Mouse (Mus musculus): ENCODE results near the gene Gm5148. TPM values are rescaled to one million over a fixed set of nuclear protein-coding genes. Genes with fewer than 3 reads are reported as not detected.
A peak's percentile ranks its signal among the peaks of the same experiment; 100 is the strongest.

Gm5148 gene
- polyA plus RNA-seq (2014; fragmentation: Nextera tagmentation; extraction: Ambion mirVana), result 5.6 and 6.0 TPM in 2 replicates

DNA sequence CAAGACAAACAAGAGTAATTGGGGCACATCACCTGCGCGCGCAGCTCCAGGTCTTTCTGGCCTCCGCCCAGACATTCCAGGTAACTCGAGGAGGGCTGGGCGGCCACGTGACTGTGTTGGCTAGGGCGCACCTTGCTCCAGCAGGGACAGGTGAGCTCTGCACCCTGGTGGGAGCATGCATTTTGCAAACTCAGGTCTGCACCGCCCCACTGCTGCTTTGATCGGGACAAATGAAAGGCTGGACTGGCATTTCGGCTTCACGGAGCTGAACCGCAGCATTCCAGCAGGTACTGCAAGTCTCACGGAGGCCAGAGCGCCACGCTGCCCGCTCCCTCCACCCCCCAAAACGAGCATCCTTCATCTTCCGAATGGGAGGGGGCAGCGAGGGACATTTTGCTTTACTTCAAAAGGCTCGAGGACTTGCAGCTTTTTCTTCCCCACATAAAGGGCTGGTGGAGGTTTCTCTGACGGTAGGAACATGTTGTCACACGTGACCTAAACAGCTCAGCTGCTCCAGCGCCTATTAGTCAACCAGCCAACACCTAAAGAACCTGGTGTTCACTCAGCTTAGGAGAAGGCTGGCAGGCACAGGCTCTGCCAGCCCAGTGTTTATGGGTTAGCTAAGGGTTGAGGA, at the start of gene Gm5148:
Gm5148 (minus strand) TSS at position 320 of the 634 bp plus-strand sequence.
- Histone ChIP-seq H3K9me3 (ENCODE audit: control insufficient read depth, low read length) (no peaks in the 10 kb centered on the region), H3K4me2 (ENCODE audit: low read depth, severe bottlenecking) (peak within 1 kb of the TSS; percentile 67), H3K27ac (replicated peaks; ENCODE audit: low read depth, low read length) (peak within 1 kb of the TSS; percentile 81), H3K4me3 (ENCODE audit: low read depth, low read length) (peak within 1 kb of the TSS; percentile 36), H3K27me3 (ENCODE audit: control insufficient read depth, insufficient read depth, low read length) (no peaks in the 10 kb centered on the region), H3K9ac (ENCODE audit: low read length) (peak within 1 kb of the TSS; percentile 66), H3K4me1 (ENCODE audit: control insufficient read depth, insufficient read depth, low read length) (peaks cover 14% of the 10 kb centered on the region), H3K36me3 (ENCODE audit: control insufficient read depth, insufficient read depth, low read length) (no peaks in the 10 kb centered on the region)
- peak; percentile 77 for DNase-seq (ENCODE audit: low spot score)
- ATAC-seq (ENCODE audit: insufficient number of reproducible peaks, low FRiP score, low TSS enrichment, low read depth), result peak; percentile 67; the same call in 1 of the 2 replicates
- WGBS, result under 1% methylated on average over 24 of the region's 24 CpGs

DNA sequence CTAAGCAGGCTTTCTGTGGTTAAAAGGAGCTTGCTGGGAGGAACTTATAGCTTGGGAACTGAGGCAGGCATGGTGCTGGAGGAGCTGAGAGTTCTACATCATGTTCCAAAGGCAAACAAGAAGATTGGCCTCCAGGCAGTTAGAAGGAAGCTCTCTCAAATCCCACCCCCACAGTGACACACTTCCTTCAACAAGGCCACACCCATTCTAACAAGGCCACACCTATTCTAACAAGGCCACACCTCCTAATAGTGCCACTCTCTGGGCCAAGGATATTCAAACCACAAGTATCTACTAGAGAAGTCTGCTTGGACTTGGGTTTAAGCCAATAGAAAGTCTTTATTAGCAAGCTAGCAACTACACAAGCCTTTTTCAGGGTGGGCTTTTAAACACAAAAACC, 46.7 kb upstream of the Gm5148 start:
- Histone ChIP-seq H3K9ac (ENCODE audit: low read length) (no peak overlapping the region), H3K9me3 (ENCODE audit: control insufficient read depth, low read length) (no peaks in the 10 kb centered on the region), H3K4me1 (ENCODE audit: control insufficient read depth, insufficient read depth, low read length) (peaks cover 7% of the 10 kb centered on the region; the same call in 1 of the 2 replicates), H3K27ac (replicated peaks; ENCODE audit: low read depth, low read length) (no peak overlapping the region), H3K27me3 (ENCODE audit: control insufficient read depth, insufficient read depth, low read length) (no peaks in the 10 kb centered on the region), H3K36me3 (ENCODE audit: control insufficient read depth, insufficient read depth, low read length) (no peaks in the 10 kb centered on the region), H3K4me3 (ENCODE audit: low read depth, low read length) (no peak overlapping the region), H3K4me2 (ENCODE audit: low read depth, severe bottlenecking) (no peak overlapping the region)
- ATAC-seq (ENCODE audit: insufficient number of reproducible peaks, low FRiP score, low TSS enrichment, low read depth) (no peak), DNase-seq (ENCODE audit: low spot score) (no peak)

DNA sequence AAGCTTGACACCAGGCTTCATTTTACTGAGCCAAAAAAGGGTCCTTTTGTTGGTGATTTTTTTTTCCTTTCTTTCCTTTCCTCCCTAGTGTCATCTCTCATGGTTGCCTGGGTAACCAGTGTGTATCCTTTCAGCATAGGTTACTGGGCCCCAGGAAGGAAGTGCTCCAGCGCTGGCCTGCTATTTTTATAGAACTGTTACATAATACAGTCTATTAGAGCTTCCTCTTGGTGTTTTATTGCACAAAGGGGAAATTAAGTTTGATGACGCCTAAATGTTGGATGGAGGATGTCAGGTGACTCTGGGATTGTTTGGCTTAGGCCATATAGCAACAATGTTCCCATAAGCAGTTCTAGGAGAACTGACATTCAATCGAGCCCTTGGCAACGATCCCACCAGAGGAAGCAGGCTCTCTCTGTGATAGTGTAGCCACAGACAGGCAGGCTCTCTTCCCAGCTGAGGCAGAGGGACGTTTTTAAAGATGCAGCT, 45.0 kb upstream of the Gm5148 start:
- H3K4me1 ChIP-seq (ENCODE audit: control insufficient read depth, insufficient read depth, low read length), result peaks cover 7% of the 10 kb centered on the region; the same call in 1 of the 2 replicates
- H3K4me3 ChIP-seq (ENCODE audit: low read depth, low read length), result no peak overlapping the region
- no peaks in the 10 kb centered on the region for H3K9me3 ChIP-seq (ENCODE audit: control insufficient read depth, low read length)
- WGBS, result 42% methylated on average over 5 of the region's 5 CpGs
- H3K27ac ChIP-seq (replicated peaks; ENCODE audit: low read depth, low read length), result no peak overlapping the region
- no peaks in the 10 kb centered on the region for H3K27me3 ChIP-seq (ENCODE audit: control insufficient read depth, insufficient read depth, low read length)
- ATAC-seq (ENCODE audit: insufficient number of reproducible peaks, low FRiP score, low TSS enrichment, low read depth), result peak; percentile 44; the same call in 1 of the 2 replicates
- no peak overlapping the region for H3K4me2 ChIP-seq (ENCODE audit: low read depth, severe bottlenecking)
- no peak overlapping the region for H3K9ac ChIP-seq (ENCODE audit: low read length)
- no peak for DNase-seq (ENCODE audit: low spot score)
- H3K36me3 ChIP-seq (ENCODE audit: control insufficient read depth, insufficient read depth, low read length), result no peaks in the 10 kb centered on the region

DNA sequence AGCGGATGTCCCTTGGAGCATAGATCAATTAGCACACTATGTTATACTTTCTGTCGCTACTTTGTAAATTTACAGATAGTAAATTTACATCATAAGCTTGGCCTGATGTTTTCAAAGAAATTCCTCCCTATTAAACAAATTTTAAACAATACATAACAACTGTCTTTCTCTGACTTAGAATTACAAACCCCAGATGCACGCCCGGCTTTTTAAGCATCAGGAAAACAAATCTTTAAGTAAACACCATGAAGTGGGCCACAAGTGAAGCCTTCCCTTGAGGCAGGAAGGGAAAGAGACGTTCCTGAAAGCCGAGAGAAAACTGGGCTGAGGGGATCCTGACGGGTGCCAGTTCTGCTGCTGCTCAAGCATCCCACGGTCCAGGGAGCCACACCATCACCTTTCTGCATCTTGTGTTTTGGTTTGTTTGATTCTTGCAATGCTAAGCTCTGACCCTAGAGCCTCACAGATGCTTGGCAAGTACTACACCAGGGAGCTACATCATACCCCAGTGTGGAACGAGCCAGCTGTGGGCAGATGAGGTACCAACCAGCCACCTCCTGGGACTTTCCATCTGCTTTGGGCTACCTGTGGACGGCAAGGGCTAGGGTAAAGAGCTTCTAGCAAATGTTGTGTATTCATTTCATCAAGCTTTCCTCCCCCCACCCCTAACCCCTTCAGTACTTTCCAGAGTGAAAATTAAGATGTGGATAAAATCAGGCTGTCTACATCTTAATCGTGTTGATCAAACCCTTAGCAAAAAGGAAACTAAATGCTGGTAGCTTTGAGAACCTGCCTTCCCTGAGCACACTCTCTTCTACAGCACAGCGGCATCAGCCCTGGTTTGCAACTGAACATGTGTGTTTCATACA, 43.1 kb upstream of the Gm5148 start:
- Histone ChIP-seq H3K9me3 (ENCODE audit: control insufficient read depth, low read length) (no peaks in the 10 kb centered on the region), H3K9ac (ENCODE audit: low read length) (no peak overlapping the region), H3K4me3 (ENCODE audit: low read depth, low read length) (no peak overlapping the region), H3K4me1 (ENCODE audit: control insufficient read depth, insufficient read depth, low read length) (peaks cover 7% of the 10 kb centered on the region; the same call in 1 of the 2 replicates), H3K36me3 (ENCODE audit: control insufficient read depth, insufficient read depth, low read length) (no peaks in the 10 kb centered on the region), H3K4me2 (ENCODE audit: low read depth, severe bottlenecking) (no peak overlapping the region), H3K27me3 (ENCODE audit: control insufficient read depth, insufficient read depth, low read length) (no peaks in the 10 kb centered on the region), H3K27ac (replicated peaks; ENCODE audit: low read depth, low read length) (no peak overlapping the region)
- DNase-seq (ENCODE audit: low spot score) (no peak), ATAC-seq (ENCODE audit: insufficient number of reproducible peaks, low FRiP score, low TSS enrichment, low read depth) (no peak)
- WGBS, result 50% methylated on average over 12 of the region's 12 CpGs

DNA sequence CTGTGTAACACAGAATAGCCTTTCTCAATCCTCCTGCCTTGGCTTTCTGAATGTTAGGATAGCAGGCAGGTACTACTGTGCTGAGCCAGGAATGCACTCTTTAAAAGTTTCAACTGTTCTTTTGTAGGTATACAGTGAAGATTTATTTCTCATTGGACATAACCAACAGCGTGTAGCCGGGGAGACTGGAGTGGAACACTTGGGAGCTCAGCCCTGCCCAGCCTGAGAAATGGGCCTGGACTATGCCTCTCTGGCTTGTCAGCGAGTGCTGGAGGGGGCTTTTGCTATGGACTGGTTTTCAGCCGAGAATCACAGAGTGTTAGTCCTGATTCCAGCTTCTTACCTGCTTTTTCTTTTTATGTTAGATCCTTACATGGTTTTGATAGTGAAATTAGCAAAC, 42.3 kb upstream of the Gm5148 start:
- 43% methylated on average over 4 of the region's 4 CpGs for WGBS
- H3K27ac ChIP-seq (replicated peaks; ENCODE audit: low read depth, low read length), result no peak overlapping the region
- peaks cover 7% of the 10 kb centered on the region; the same call in 1 of the 2 replicates for H3K4me1 ChIP-seq (ENCODE audit: control insufficient read depth, insufficient read depth, low read length)
- H3K27me3 ChIP-seq (ENCODE audit: control insufficient read depth, insufficient read depth, low read length), result no peaks in the 10 kb centered on the region
- no peak overlapping the region for H3K4me2 ChIP-seq (ENCODE audit: low read depth, severe bottlenecking)
- no peaks in the 10 kb centered on the region for H3K36me3 ChIP-seq (ENCODE audit: control insufficient read depth, insufficient read depth, low read length)
- H3K4me3 ChIP-seq (ENCODE audit: low read depth, low read length), result no peak overlapping the region
- no peak overlapping the region for H3K9ac ChIP-seq (ENCODE audit: low read length)
- no peak for ATAC-seq (ENCODE audit: insufficient number of reproducible peaks, low FRiP score, low TSS enrichment, low read depth)
- no peak for DNase-seq (ENCODE audit: low spot score)
- H3K9me3 ChIP-seq (ENCODE audit: control insufficient read depth, low read length), result no peaks in the 10 kb centered on the region

DNA sequence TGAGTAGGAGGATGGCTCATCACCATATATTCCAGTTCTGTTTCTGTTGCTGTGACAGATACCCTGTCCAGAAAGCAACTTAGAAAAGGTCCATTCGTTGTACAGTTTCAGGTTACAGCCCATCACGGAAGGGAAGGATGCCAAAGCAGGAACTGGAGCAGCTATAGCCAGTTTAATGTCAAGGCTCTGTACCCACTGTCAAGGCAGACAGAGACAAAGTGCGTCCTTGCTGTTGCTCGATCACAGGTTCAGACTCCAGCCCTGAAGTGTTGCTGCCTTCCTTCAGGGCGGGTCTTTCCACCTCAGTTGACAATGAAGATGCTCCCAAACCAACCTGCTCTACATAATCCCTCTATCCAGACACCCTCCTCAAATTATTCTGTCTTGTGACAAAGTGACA, 41.7 kb upstream of the Gm5148 start:
- no peak for ATAC-seq (ENCODE audit: insufficient number of reproducible peaks, low FRiP score, low TSS enrichment, low read depth)
- Histone ChIP-seq H3K36me3 (ENCODE audit: control insufficient read depth, insufficient read depth, low read length) (no peaks in the 10 kb centered on the region), H3K4me2 (ENCODE audit: low read depth, severe bottlenecking) (no peak overlapping the region), H3K4me3 (ENCODE audit: low read depth, low read length) (no peak overlapping the region), H3K9me3 (ENCODE audit: control insufficient read depth, low read length) (no peaks in the 10 kb centered on the region), H3K27me3 (ENCODE audit: control insufficient read depth, insufficient read depth, low read length) (no peaks in the 10 kb centered on the region), H3K9ac (ENCODE audit: low read length) (no peak overlapping the region), H3K27ac (replicated peaks; ENCODE audit: low read depth, low read length) (no peak overlapping the region), H3K4me1 (ENCODE audit: control insufficient read depth, insufficient read depth, low read length) (peaks cover 7% of the 10 kb centered on the region; the same call in 1 of the 2 replicates)
- WGBS, result 68% methylated on average over 5 of the region's 5 CpGs
- no peak for DNase-seq (ENCODE audit: low spot score)

DNA sequence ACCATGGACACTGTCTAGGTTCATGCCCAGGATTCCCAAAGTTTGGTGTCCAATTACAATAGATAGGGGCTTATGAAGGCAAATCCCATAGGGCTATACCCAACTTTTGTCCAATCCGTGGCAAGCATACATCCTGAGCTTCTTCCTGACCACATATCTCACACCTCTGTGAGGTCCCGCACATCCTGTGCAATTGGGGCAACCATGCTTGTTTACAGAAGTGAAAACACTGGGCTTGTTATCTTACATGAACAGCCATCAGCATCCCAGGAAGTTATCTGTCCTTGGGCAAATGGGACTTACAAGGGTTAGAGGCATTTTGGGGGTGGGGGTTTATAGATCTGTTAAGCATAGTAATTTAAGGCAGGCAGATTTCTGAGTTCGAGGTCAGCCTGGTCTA, 41.0 kb upstream of the Gm5148 start:
- DNase-seq (ENCODE audit: low spot score) (no peak), ATAC-seq (ENCODE audit: insufficient number of reproducible peaks, low FRiP score, low TSS enrichment, low read depth) (no peak)
- Histone ChIP-seq H3K9ac (ENCODE audit: low read length) (no peak overlapping the region), H3K4me2 (ENCODE audit: low read depth, severe bottlenecking) (no peak overlapping the region), H3K27me3 (ENCODE audit: control insufficient read depth, insufficient read depth, low read length) (no peaks in the 10 kb centered on the region), H3K9me3 (ENCODE audit: control insufficient read depth, low read length) (no peaks in the 10 kb centered on the region), H3K27ac (replicated peaks; ENCODE audit: low read depth, low read length) (no peak overlapping the region), H3K4me3 (ENCODE audit: low read depth, low read length) (no peak overlapping the region), H3K4me1 (ENCODE audit: control insufficient read depth, insufficient read depth, low read length) (peaks cover 7% of the 10 kb centered on the region; the same call in 1 of the 2 replicates), H3K36me3 (ENCODE audit: control insufficient read depth, insufficient read depth, low read length) (no peaks in the 10 kb centered on the region)
- WGBS, result 86% methylated on average over 3 of the region's 3 CpGs

DNA sequence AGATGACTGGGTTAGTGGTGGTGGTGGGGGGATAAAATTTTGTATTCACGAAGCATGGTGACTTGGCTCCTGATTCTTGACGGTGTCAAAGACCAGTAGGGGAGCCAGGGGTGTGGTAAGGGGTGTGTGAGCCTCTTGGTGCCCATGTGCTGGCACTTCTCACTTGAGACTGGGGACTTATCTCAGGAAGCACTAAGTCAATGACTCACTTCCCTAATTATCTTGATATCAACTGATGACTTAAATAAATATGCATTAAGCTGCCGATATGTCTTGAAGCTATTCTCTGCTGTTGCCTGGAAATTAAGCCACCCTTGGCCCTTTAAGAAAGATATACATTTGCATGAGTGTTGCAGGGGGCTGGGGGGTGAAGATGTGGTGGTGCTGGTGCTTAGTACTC, 38.0 kb upstream of the Gm5148 start:
- no peak overlapping the region for H3K27ac ChIP-seq (replicated peaks; ENCODE audit: low read depth, low read length)
- H3K4me2 ChIP-seq (ENCODE audit: low read depth, severe bottlenecking), result no peak overlapping the region
- peaks cover 4% of the 10 kb centered on the region; the same call in 1 of the 2 replicates for H3K4me1 ChIP-seq (ENCODE audit: control insufficient read depth, insufficient read depth, low read length)
- H3K27me3 ChIP-seq (ENCODE audit: control insufficient read depth, insufficient read depth, low read length), result no peaks in the 10 kb centered on the region
- ATAC-seq (ENCODE audit: insufficient number of reproducible peaks, low FRiP score, low TSS enrichment, low read depth) (no peak), DNase-seq (ENCODE audit: low spot score) (no peak)
- H3K36me3 ChIP-seq (ENCODE audit: control insufficient read depth, insufficient read depth, low read length), result no peaks in the 10 kb centered on the region
- 81% methylated on average over 3 of the region's 3 CpGs for WGBS
- no peak overlapping the region for H3K9ac ChIP-seq (ENCODE audit: low read length)
- peaks cover 2% of the 10 kb centered on the region; the same call in 1 of the 2 replicates for H3K9me3 ChIP-seq (ENCODE audit: control insufficient read depth, low read length)
- H3K4me3 ChIP-seq (ENCODE audit: low read depth, low read length), result no peak overlapping the region

Measured in limb, embryonic 11.5 days (tissue).